Mouse (Mus musculus) adrenal gland (tissue): ENCODE measurements around the gene Dmrtc1c2.
"Not testable (repeated sequence)": the region's sequence is repeated elsewhere in the genome, so short reads cannot be mapped to it uniquely, and the experiment has no call there.

ENCODE experiments used
- intact Hi-C: fragments of 180-260 bp; cut with DNase I; formaldehyde crosslinking; loops from one replicate; pipeline ENCODE4 v1.15.1; 2025
- long read RNA-seq, 2 experiments: library from polyadenylated mRNA; unstranded; transcript quantifications; one replicate each; pipeline ENCODE4 v2.0.0; 2020; ENCODE audit warnings: borderline replicate concordance in 1 of 2; ENCODE audit not compliant: insufficient replicate concordance in 1 of 2

Dmrtc1c2 gene
- long read RNA-seq, experiment 1: 0 reads
- long read RNA-seq, experiment 2: 0 reads

GRCm38 (mm10) chrX:102854516-102854915 lies at the start of gene Dmrtc1c2:
TSS of gene Dmrtc1c2 (minus strand) at chrX:102854616.
- intact Hi-C loops: not testable (repeated sequence)

GRCm38 (mm10) chrX:102867871-102868270 lies 13.5 kb upstream of the Dmrtc1c2 start, which contains the start of gene 1700031F05Rik:
TSS of gene 1700031F05Rik (minus strand) at chrX:102867971.
- intact Hi-C loops: no loop called here

GRCm38 (mm10) chrX:102812311-102812710 lies 42.1 kb downstream of the Dmrtc1c2 start:
- intact Hi-C loops: no loop called here

GRCm38 (mm10) chrX:102802663-102803062 lies 51.8 kb downstream of the Dmrtc1c2 start, which contains the start of gene Dmrtc1c1:
TSS of gene Dmrtc1c1 (plus strand) at chrX:102802963.
- intact Hi-C loops: not testable (repeated sequence)
